Mouse (Mus musculus): Measurements from ENCODE around the gene Sema3b. TPM values are rescaled to one million over a fixed set of nuclear protein-coding genes. Genes with fewer than 3 reads are reported as not detected.

Gene Sema3b
- polyA plus RNA-seq, 1 experiment = not detected

DNA sequence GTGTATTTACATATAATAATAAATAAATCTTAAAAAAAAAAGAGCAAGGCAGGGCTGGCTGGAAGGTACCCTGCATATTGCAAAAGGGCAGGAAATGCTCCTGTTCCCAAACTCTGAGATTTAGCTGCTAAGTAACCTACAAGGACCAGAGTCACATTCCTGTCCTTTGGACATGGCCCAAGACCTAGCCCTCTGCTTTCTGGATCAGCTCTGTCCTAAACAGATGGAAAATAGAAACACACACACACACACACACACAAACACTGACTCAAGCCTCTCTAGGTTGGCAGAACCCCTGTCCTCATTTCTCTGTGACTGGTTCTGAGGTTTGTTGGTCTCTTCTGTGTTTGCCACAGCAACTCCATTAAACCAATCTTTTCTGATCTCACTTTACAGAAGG, 11.9 kb upstream of the Sema3b start:
- Histone ChIP-seq H3K4me3 (ENCODE audit: insufficient read depth, low read depth, low read length) (no peak overlapping the region), H3K4me1 (ENCODE audit: control insufficient read depth, insufficient read depth, low read length) (peaks cover 26% of the 10 kb centered on the region), H3K27ac (ENCODE audit: insufficient read depth, low read depth, low read length) (no peak overlapping the region)
- no peak for TF ChIP-seq POLR2A (IDR thresholded peaks at IDR 0.05; ENCODE audit: insufficient read depth, low read depth, low read length)
- TF ChIP-seq CTCF (IDR thresholded peaks at IDR 0.05; ENCODE audit: insufficient read depth, low read depth, low read length) = no peak

DNA sequence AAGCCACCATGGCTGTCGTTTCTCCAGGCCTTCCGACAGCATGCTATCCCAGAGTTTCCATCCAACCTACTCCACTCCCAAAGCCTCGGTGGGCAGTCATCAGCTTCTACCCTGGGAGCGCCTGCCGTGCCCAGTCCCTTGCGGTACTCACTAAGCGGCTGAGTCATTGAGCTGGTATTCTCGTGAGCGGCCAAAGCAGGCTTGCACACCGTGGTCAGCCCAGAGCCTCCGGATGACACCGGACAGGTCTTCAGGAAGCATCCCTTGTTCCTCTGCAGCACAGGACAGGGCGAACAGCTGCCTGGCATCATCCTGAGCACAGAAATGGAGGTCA, 10.5 kb upstream of the Sema3b start:
- Histone ChIP-seq H3K4me3 (ENCODE audit: insufficient read depth, low read depth, low read length) (no peak overlapping the region), H3K27ac (ENCODE audit: insufficient read depth, low read depth, low read length) (no peak overlapping the region), H3K4me1 (ENCODE audit: control insufficient read depth, insufficient read depth, low read length) (peaks cover 17% of the 10 kb centered on the region)
- WGBS = 66% methylated on average over 13 of the region's 13 CpGs
- no peak for TF ChIP-seq POLR2A (IDR thresholded peaks at IDR 0.05; ENCODE audit: insufficient read depth, low read depth, low read length)
- no peak for TF ChIP-seq CTCF (IDR thresholded peaks at IDR 0.05; ENCODE audit: insufficient read depth, low read depth, low read length)

DNA sequence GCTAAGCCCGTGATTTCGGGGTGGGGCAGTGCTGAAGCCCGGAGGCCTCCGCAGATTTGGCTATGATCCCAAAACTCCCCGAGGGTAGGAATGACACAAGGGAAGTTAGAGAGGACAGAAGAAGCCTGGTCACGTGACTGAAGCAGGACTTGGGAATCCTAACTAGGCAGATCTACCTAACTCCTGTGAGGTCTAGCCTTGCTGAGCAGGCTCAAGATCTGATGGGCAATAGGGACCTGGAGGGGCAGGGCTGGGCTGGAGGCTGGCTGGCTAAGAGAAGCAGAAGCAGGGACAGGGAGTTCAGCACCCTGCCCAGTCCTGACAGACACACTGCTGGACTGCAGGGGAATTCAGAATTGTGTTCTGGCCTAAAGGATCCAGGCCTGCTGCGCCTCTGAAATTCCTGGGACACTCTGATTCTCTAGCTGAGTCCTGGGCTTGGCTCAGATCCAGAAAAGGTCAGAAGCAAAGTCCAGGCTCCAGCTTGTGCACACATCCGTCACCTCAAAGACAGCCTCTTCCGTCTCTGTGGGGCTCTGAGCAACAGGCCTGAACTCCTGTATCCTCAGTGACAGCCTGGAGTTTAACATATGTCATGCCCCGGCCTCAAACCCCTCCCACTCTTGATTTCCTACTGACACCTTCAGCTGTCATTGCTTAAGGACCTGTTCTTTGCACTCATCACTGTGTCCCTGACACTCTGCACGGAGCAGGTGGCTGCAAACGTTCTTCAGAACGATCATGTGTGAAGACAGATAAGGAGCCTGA, 9.9 kb upstream of the Sema3b start:
- TF ChIP-seq CTCF (IDR thresholded peaks at IDR 0.05; ENCODE audit: insufficient read depth, low read depth, low read length) = no peak
- TF ChIP-seq POLR2A (IDR thresholded peaks at IDR 0.05; ENCODE audit: insufficient read depth, low read depth, low read length) = no peak
- Histone ChIP-seq H3K27ac (ENCODE audit: insufficient read depth, low read depth, low read length) (peak overlapping the region; percentile 41; the same call in 1 of the 2 replicates), H3K4me3 (ENCODE audit: insufficient read depth, low read depth, low read length) (no peak overlapping the region), H3K4me1 (ENCODE audit: control insufficient read depth, insufficient read depth, low read length) (peaks cover 12% of the 10 kb centered on the region; the same call in 1 of the 2 replicates)
- 43% methylated on average over 13 of the region's 13 CpGs for WGBS

DNA sequence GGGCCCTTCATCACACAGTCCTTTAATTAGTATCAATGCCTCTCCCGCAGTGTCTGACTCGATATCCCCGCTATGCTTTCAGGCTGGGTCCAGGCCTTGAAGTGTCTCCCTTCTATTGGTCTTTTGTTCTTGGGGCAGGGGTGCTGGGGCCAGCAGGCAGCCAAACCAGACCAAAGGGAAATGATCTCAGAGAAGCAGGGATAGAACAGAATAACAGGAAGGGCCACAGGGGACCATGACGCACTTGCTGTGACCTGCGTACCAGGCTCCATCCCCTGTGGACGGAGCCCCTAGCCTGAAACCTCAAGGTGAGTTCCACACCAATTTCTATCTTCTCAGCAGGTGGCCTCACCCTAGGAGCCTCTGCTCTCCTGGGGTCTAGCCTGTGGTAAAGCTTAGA, 9.1 kb upstream of the Sema3b start:
- Histone ChIP-seq H3K4me1 (ENCODE audit: control insufficient read depth, insufficient read depth, low read length) (peaks cover 12% of the 10 kb centered on the region; the same call in 1 of the 2 replicates), H3K27ac (ENCODE audit: insufficient read depth, low read depth, low read length) (peak overlapping the region; percentile 27; the same call in 1 of the 2 replicates), H3K4me3 (ENCODE audit: insufficient read depth, low read depth, low read length) (no peak overlapping the region)
- TF ChIP-seq CTCF (IDR thresholded peaks at IDR 0.05; ENCODE audit: insufficient read depth, low read depth, low read length) (no peak), POLR2A (IDR thresholded peaks at IDR 0.05; ENCODE audit: insufficient read depth, low read depth, low read length) (no peak)
- WGBS = 79% methylated on average over 6 of the region's 6 CpGs

DNA sequence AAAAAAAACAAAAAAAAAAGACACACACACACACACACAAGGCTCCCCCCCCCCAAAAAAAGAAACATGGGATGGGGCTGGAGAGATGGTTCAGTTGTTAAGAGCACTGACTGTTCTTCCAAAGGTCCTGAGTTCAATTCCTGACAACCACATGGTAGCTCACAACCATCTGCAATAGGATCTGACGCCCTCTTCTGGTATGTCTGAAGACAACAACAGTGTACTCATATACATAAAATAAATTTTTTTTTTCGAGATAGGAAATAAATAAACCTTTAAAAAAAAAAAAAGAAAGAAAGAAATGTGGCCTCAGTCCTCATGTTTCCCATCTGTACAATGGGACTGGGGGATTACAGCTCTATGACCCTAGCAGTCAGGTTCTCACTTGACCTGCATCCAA, 8.4 kb upstream of the Sema3b start:
- WGBS = 75% methylated on average over 2 of the region's 2 CpGs

DNA sequence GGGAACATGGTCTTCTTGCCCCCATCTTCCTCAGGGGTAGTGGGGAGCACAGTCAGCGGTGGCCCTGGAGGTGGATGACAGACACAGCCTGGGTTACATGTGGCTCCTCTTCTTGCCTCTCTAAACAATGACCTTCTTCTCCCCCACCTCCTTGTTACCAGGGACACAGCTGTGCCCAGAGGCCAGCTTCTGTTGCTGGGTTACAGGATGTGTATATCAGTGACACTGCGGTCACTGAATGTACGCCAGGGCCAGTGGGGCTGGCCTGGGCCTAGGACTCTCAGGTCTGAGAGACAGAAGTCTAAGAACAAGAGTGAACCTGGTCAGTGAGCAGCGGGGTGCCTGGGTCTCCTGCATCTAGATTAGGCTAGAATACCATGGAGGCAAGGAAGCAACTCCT, 6.0 kb upstream of the Sema3b start:
- 76% methylated on average over 4 of the region's 4 CpGs for WGBS

More for the DNA sequence above, 8.4 kb upstream of the Sema3b start:
- peaks cover 14% of the 10 kb centered on the region; the same call in 1 of the 2 replicates for H3K4me1 ChIP-seq (ENCODE audit: control insufficient read depth, insufficient read depth, low read length)
- no peak overlapping the region for H3K27ac ChIP-seq (ENCODE audit: insufficient read depth, low read depth, low read length)
- TF ChIP-seq CTCF (IDR thresholded peaks at IDR 0.05; ENCODE audit: insufficient read depth, low read depth, low read length) (no peak), POLR2A (IDR thresholded peaks at IDR 0.05; ENCODE audit: insufficient read depth, low read depth, low read length) (no peak)
- H3K4me3 ChIP-seq (ENCODE audit: insufficient read depth, low read depth, low read length) = no peak overlapping the region

DNA sequence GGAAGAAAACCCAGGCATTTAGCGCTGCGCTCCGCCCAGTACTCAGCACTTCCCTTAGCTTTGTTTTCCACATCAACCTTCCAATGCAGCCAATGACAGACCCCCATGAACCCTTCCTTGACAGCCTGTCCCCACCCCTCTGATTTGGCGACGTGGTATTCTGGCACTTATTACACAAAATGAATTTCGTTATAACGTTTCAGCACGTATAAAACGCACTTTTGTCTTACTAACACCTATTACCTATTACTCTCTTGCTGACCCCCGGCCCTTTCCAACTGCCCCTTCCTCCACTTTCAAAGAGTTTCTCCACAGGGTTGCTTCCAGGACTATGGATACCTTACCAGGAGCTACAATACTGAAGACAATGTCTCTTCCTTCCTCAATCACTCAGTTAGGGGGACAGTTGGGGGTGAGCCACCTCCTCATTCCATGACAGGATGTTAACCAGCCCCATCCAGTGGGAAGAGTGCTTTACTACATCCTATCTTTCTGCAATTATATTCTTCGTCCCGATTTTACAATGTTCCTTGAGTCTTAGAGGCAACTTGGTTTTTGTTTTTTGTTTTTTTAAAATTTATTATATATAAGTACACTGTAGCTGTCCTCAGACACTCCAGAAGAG, 4.0 kb upstream of the Sema3b start:
- TF ChIP-seq POLR2A (IDR thresholded peaks at IDR 0.05; ENCODE audit: insufficient read depth, low read depth, low read length) (no peak), CTCF (IDR thresholded peaks at IDR 0.05; ENCODE audit: insufficient read depth, low read depth, low read length) (no peak; the same call in 1 of the 2 replicates)
- WGBS = 5% methylated on average over 12 of the region's 12 CpGs
- Histone ChIP-seq H3K27ac (ENCODE audit: insufficient read depth, low read depth, low read length) (peak overlapping the region; percentile 76), H3K4me1 (ENCODE audit: control insufficient read depth, insufficient read depth, low read length) (peaks cover 15% of the 10 kb centered on the region), H3K4me3 (ENCODE audit: insufficient read depth, low read depth, low read length) (peak overlapping the region; percentile 38)

More for the DNA sequence above, 6.0 kb upstream of the Sema3b start:
- Histone ChIP-seq H3K27ac (ENCODE audit: insufficient read depth, low read depth, low read length) (no peak overlapping the region), H3K4me3 (ENCODE audit: insufficient read depth, low read depth, low read length) (no peak overlapping the region), H3K4me1 (ENCODE audit: control insufficient read depth, insufficient read depth, low read length) (peaks cover 26% of the 10 kb centered on the region)
- TF ChIP-seq POLR2A (IDR thresholded peaks at IDR 0.05; ENCODE audit: insufficient read depth, low read depth, low read length) = no peak

DNA sequence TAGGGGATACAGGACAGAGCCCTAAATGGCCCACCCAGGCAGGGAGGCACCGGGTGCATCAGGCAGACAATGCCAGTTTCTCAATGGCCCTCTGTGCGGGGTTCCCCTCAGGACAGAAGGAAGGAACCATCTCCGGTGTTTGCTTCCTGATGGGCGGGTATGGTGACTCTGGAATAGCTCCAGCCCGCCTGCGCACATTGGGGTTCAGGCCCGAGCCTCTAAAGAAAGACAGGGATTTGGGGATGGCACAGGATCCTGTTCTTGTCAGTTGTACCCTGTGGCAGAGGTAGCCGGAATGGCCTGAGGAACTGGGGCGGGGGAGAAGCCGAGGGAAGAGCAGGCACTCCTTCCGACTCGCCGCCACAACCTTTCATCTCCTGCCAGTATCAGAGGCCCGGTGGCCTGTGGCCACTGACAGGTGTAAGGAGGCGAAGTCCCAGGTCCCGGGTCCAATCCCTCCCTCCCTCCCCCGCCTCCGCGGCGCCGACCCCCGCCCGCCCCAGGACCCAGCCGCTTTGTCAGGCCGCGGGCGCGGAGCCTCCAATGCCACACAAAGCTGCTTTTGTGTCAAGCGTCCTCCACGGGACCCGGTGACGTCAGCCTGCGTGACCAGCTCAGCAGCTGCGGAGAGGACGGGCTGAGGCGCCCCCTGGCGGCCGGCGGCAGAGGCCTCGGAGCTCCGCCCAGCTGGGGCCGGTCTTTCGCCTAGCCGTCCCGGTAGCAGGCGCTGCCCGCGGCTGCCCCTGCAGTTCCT, 3.3 kb upstream of the Sema3b start:
- TF ChIP-seq CTCF (IDR thresholded peaks at IDR 0.05; ENCODE audit: insufficient read depth, low read depth, low read length) = peak; percentile 97
- TF ChIP-seq POLR2A (IDR thresholded peaks at IDR 0.05; ENCODE audit: insufficient read depth, low read depth, low read length) = peak; percentile 76
- Histone ChIP-seq H3K4me1 (ENCODE audit: control insufficient read depth, insufficient read depth, low read length) (peaks cover 15% of the 10 kb centered on the region), H3K27ac (ENCODE audit: insufficient read depth, low read depth, low read length) (peak overlapping the region; percentile 97), H3K4me3 (ENCODE audit: insufficient read depth, low read depth, low read length) (peak overlapping the region; percentile 48)
- under 1% methylated on average over 48 of the region's 48 CpGs for WGBS

Data from olfactory bulb, adult 2 months (tissue).